Mouse (Mus musculus) megakaryocyte, adult 5-6 weeks (primary cell): ENCODE results near the gene Rtn1. TPM values are rescaled to one million over a fixed set of nuclear protein-coding genes. Genes with fewer than 3 reads are reported as not detected.

ENCODE experiments used
- ATAC-seq: 2 replicates; pipeline ENCODE4 v1.8.0; 2016; ENCODE audit warnings: mild to moderate bottlenecking, inconsistent platforms; ENCODE audit not compliant: poor library complexity, severe bottlenecking
- total RNA-seq, 2 experiments: library from RNA; stranded (forward) in 1 of 2; stranded (reverse) in 1 of 2; fragments of 153-499, 151-499 nt in 1 of 2; fragments of 221-1000, 200-1000 nt in 1 of 2; gene quantifications; 2 replicates each; pipeline versions ENCODE4 v1.2.3 to v1.2.4; 2015 to 2017

Rtn1 gene
- total RNA-seq, 2 experiments from 2014 or later: 2.1 to 8.9 TPM

DNA sequence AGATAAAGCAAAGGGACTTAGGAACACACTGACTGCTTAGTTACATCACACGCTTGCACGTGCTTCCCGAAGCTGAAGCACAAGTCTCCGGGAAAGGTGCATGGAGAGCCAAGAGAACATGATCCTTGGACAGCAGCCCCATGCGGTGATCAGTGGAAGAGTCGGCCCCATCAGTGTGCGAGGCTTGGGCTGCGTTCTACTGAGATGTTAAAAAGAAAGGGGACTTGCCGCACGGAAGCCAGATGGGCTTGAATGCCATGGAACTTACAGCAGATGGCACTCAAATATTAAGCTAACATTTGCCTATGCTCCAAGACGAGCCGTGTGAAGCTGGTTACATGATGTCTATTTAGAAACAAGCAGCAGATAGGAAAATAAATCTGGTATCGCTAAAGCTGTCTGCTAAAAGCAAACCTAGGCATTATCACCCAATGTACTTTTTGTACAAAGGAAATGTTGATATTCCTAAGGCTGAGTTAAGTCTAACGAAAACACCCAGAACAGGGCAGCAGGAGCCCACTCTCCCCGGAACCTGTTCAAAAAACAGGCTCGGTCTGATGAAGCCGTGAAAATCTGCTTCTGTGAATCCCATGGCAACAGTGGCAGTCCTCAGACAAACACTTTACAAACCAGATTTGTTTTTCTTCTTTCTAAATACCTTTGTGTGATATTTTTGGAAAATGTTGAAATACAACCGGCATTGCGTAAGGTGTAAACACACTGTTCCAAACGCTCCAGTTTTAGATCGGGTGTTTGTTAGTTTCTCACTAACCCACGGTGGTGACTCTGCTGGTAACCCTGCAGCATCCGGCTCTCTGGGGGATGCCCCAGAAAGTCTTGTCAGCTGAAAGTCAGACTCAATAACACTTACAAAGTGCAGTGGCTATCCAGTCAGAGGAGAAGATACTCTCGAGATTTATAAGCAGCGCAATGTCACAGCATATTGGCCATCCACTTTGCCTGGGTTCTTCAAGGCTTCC is 123.2 kb downstream of the Rtn1 start:
- no peak for ATAC-seq

DNA sequence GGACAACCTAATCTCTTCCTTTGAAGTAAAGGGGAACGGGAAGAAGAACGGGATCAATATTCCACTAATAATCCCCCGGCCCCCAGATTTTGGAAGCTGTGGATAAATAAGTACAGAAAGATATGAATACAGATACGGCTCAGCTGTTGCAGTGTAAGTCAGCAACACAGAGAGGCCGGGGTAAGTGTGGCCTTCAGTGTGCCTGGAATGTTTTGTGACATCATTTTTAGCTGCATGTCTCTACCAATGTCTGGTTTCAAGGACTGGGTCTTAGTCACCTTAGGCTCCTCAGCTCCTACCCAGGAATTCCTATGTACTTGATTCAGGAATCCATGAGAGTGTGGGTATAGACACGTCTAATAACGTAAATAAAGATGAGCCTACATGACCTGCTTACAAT is 124.3 kb downstream of the Rtn1 start:
- ATAC-seq: no peak

DNA sequence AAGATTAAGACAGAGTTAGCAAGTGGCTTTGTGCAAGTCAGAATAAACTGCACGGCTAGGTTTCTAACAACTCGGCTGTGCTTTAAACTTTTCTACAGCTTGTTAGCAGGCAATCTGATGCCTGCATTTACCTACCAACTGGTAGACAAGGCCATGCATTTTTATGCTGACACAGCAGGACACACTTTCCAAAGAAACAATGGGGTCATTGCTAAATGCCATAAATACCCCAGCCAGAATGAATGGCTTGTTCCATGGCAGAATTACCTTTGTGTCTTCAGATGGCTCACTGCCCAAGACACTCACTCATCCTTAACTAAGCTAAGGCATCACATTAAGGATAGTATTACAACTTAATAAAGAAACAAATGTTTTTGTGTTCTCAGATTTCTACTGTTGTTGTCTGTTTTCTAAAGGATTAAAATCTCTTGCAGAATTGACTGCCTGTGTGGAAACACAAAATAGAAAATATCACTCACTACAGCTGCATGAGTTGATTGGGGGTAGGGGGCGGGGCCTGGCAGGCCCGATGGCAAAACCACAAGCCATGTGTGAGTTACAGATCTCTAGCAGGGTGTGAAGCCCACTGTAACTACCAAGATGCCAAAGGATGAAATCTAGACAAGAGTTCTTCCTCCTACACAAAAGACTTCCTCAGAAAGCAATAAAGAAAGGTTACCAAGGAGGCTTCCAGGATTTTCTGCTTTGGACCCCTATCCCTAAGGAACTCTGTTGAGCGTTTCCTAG is 129.6 kb downstream of the Rtn1 start:
- ATAC-seq: no peak

DNA sequence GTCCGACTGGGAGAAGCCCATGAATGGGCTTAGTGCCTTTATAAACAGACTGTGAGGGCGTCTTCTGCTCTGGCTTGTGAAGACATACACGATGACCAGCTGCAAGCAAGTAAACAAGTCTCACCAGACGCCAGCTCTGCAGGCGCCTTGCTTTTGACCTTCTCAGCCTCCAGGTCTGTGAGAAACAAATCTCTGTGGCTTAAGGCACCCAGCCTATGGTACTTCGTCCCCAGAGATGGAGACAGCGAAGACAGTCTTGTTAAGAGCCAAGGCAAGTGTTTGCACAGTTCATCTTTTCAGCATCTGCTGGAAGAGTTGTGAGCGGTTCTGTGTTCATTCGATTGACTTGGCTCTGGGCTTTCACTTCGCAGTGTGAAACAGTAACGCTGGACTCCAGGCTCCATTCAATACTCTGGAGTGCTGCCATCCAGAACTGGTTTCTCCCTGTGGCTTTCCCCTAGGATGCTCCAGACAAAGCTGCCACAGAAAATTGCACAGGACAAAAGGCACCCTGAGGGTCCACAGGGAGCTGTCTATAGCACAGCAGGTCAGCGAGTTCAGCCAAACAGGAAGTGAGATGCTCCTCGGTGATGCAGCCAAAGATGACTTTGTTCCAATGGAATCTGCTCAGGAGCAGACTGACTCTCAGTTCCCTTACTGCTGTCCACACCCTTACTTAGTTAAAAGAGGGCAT is 135.0 kb downstream of the Rtn1 start:
- ATAC-seq: 0 out of 2 replicates have a peak, but pooled peaks have one; percentile 24

DNA sequence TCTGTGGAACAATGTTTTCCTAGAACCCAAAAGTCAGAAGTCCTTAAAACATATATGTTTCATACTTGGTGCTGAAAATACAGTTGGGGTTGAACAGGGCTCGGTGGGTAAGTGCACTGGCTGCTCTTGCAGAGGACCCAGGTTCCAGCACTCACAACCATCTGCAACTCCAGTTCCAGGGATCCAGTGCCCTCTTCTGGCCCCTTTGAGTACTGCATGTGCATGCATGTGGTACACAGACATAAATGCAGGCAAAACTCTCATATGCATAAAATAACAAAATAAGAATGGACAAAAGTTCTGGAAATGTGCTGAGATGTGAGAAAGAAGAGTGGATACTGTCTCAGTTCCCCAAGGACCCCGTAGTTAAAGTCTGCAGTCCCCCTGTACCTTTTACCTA is 141.2 kb downstream of the Rtn1 start:
- no peak for ATAC-seq

DNA sequence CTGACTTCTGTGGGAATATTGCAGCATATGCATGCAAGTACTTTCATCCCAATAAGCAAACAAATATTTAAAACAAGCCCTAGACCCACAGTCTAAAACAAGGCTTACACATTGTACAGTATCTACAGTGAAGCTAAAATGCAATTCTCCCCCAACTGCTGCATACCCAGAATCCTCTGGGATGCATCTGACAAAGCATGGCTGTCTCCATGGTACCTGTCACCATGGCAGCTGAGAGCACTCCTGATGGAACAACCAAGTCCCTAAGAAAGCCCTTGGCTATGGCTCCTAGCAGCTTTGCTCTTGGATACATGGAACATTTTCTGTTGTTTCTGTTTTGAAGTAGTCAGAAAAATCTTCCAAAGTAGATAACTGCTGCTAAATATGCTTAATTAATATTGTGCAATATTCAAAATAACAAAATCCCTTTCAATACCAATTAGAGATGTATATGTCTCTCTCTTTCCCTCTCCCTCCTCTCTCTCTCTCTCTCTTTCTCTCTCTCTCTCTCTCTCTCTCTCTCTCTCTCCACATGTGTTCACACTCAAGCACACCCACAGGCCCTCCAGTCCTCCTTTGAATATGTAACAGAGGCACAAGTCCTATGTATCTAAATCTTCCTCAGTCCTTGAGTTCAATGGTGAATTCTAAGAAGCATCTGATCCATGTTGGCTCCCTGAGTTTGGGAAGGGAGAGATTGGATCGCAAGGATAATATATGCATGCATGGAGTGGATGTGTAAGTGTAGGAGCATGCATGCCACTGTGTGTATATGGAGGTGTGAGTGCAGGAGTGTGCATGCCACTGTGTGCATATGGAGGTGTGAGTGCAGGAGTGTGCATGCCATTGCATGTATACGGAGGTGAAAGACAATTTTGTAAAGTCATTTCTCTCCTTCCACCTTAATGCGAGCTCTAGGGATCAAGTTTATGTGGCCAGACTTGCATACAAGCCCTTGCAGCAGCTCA is 143.3 kb downstream of the Rtn1 start:
- no peak for ATAC-seq

DNA sequence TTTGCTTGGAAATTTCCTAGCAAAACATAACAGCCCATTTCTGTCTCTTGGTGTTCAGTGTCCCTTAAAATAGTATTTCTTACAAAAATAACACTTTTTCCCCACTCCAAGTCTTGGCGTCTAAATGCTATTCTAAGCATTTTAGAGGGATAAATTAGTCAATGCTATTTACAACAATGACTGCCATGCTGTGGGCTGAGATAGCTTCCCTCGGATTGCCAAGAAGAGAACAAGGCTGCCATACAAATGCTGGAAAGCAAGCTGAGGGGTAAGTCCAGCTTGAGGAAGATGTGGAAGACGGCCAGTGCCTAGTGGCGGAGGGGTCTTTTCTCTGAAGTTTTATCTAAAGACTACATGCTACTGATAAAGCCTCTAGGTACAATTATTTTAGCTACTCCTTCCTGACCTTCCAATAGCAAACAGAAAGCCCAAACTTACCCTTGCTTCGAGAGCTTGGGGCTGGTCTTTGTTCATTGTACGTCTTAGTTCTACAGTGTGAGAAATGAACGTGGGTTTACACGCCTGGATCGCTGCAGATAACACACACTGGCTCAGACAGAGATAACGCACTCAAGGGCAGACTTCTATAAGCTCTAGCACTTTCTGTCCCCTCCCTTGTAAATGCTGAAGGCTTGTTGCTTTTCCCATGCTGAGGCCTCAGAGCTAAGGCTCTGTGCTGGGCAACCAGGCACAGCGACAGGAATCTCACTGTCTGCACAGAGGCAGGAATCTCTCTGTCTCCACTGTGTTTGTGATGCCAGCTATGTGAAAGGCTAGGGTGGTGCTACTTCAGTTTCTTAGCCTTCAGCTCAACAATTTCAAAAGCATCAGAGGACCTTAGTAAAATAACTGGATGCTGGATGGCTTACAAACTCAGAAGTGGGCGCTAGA is 145.4 kb downstream of the Rtn1 start:
- ATAC-seq: no peak

DNA sequence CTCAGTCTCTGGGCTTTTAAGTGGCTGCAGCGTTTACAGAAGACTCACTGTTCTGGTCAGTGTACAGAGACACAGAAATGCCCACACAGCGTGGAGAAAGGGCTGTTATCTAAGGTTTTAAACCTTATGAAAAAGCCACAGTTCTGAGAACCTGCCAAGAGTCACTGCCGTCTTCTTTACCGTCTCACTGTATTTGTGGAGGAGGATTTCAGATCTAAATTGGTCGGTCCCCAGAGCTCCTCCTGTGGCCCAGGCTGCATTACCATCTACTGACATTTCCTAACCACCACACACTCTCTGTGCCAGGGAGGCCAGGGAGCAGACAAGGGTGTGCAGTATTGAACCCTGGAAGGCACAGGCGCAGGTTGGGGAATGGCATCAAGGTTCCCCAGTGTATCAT is 151.9 kb downstream of the Rtn1 start:
- ATAC-seq: no peak

DNA sequence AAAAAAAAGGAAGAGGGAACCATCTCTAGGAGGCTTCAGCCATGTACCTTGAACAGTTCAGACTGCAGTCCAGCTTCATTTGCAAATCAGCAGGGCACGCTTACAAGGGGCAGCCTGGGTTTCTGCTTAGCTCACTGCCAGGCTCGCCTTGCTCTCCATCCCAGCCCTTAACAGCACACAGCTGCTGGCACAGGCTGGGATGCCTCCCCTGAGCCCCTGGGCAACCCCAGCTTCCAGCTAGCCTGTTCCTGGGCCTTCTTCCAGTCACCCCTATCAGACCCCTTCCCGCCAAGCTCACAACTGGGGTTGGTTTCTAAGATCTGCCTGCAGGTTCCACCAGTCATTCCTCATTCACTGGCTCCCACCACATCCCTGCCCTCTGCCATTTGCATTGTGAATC is 155.8 kb downstream of the Rtn1 start:
- no peak for ATAC-seq

DNA sequence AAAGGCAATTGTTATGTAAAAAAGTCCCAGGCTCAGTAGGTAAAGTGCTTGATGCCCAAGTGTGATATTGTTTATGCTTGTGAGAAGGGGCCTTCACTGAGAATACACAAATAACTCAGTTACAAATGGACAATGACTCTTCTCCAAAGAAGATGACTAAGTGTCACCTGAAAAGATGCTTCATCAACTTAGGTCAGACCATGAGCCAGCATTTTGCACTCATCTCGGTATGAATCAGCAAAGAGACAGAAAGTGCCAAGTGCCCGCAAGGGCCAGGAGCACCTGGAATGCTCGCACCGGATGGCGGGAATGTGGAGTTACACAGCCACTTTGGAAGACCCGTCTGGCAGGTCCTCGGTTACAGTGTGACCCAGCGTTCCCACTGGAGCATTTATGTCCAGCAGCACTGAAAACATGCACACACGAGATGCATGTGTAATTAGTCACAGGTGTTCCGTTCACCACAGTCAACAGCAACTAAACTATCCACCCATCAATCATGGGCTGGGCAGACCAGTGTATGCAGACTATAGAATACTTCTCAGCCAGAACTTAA is 156.9 kb downstream of the Rtn1 start:
- ATAC-seq: no peak

DNA sequence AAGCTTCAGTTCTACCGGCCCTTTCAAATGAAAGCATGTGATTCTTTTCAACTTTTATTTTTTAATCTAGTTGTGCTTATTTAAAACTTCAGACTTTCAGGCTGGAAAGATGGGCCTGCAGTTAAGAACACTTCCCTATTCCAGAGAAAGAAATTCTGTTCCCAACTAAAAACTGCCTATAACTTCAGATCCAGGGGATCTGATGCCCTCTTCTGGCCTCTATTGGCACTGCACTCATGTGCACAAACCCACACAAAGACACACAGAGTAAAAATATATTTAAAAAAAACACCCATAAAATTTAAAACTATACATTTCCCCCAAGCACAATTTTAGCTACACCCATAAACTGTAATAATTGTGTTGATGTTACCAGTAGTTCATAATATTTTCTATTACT is 163.9 kb downstream of the Rtn1 start:
- ATAC-seq: no peak

DNA sequence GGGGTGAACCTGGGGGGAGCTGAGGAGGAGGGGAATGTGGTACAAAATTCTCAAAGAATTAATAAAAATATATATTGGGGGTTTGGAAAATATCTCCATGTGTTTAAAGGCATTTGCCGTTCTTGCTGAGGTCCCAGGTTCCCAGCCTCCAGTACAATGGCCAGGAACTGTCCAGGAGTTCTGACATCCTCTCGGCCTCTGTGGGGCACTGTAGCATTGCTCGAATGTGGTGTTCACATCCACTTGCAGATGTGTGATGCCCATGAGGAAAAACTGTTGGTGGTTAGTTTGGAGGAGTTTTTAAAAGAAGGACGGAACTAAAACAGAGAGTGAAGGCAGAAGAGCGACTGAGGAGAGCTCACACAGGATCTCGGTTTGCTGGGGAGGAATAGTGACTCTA is 166.0 kb downstream of the Rtn1 start:
- ATAC-seq: no peak

DNA sequence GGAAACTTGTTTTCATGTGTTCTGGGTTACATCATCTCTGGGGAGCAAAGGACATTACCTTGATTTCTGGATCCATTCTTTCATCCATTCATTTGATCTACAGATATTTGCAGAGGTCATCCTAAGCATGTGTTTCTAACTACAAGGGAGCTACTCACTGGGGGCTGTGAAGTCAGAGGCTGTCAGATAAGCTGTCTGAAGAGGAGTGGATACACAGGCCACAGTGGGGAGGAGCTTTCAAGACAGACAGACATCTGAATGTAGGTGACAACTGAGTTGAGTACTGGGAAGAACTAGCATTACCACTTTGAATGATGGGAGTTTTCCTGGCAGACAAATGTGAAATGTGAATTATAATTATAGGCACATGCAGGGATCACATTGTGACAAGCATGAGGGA is 168.3 kb downstream of the Rtn1 start:
- ATAC-seq: no peak

DNA sequence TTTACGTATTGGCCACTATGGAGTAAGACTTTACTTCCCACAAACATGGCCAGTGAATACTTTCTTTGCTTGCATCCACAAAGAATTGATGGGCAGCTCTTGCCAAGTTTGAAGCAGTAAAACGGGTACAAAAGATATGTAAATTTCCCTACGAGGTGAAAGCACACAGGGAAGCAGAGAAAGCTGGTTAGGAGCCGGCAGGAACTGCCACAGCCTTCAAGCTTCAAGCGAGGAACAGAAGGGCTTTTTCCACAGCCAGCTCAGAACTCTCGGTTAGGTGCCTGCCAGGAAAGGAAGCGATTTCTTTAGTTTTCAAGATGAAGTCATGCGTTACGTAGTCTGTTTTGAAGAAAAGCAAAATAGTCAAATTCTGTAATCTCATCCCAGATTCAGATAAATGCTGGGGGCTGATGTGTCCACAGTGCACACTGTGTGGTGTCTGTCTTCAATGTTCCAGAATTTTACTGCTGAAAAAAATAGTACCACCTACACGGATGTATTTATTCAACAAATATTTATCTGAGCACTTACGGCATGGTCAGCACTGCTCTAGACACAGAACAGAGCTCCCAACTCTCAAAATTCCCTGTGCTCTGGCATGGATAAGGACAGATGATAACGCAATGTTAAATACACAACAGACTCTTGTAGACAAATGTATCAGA is 169.5 kb downstream of the Rtn1 start:
- no peak for ATAC-seq

DNA sequence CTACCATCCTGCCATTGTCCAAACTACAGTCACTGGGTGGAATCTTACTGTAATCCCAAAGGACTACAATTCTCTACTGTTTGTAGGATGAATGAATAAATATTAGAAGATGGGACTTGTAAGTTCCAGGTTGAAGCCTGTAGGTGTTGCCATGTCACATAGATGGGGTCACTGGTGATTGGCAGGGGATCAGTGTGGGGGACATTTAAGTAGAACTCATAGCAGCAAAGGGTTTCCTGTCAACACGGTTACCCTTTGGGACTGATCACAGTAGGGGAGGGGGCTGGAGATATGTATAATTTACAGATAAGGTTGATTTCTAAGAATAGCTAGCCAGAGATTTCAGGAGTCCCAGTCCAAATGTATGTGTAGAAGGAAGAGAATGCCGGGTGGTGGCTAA is 171.6 kb downstream of the Rtn1 start:
- no peak for ATAC-seq

DNA sequence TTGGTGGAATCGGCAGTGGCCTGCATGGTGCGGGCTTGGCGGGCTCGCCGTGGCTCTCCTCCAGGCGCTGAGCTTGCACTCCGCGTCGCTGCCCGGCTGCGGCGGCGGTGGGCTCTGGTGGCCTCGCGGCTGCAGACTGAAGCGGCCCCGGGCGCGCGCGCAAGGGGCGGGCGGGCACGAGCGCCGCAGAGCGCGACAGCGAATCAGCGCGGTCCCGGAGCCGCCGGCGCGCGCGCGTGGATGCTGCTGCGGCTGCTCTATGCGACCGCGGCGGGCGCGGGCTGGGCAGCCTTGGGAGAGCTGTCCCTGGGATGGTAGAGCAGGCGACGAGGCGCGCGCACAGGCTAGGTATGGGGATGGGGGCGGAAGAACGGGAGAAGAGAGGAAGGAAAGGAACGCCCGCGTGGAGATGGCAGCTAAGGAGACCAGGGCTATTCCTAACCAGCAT is 172.3 kb downstream of the Rtn1 start:
- ATAC-seq: no peak

DNA sequence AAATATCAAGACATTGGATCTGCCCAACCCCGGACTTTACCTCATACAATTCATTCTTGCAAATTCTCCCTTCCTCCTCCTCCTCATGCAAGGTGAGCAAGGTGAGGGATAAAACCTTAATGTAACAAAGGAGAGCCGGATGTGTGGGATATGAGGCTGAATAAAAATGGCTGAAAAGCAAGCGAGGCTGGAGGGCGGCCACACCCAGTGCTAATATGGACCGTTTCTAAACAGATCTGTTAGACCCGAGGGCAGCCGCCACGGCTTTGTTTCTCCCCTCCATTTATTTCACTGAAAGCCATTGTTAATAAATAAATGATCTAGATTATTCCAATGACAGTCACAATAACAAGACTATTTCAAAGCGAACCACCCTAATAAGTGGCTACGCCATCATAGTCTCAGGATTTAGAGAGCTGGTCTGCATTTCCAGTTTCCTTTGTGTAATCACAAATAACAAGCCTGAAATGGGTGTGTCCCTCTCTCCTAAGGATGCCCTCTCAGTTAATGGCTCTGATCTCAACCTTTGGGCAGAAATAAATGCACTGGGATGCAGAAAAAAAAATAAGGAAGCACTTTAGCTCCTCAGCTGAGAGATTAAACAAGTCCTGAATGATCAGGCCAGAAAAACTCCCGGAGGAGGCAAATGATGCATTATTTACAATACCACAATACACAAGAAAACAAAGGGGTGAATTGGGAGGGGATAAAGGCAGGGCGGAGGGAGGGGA is 173.1 kb downstream of the Rtn1 start:
- ATAC-seq: no peak

DNA sequence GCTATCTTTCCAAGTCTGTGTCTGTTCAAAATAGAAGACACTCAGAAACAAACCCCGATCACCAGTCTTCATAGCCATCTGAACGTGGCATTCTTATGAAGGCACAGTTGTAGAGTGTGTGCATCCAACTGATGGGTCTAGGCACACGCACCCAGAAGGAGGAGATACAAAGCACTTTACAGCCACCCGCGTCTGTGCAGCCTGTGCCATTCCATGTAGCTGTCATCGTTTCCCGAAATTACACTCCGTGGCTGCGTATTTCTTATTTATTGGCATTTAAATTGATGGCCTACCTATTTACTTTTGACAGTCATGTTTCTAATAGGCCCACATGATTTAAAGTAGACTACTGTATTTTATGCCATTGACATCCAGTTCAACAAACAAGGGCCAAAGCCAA is 173.9 kb downstream of the Rtn1 start:
- no peak for ATAC-seq
